Mouse (Mus musculus) monocyte, adult 2 months (primary cell): Measurements from ENCODE around the gene Nnat.

Source experiments
- DNase-seq, 2 experiments: peaks; one replicate each; pipeline ENCODE4 v3.0.0; 2022; ENCODE audit warnings: low spot score in 2 of 2, low read depth in 1 of 2

Gene Nnat

DNA sequence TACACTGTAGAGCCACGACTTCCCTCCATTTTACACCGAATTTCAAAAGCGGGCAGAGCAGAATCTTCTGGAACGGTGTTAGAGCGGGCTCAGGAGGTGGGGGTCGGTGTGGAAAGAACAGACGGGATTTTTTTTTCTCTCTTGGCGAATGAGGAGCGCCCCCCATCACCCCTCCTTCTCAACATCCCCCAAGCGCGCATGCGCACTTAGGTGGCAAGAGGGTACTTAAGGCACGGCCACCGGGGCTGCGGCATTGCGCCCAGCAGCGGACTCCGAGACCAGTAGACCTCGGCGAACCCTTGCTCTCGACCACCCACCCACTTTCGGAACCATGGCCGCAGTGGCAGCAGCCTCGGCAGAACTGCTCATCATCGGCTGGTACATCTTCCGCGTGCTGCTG, at the start of gene Nnat:
Gene Nnat, plus strand, starts transcription at position 221 of the 400 bp plus-strand sequence.
- no peak for DNase-seq

DNA sequence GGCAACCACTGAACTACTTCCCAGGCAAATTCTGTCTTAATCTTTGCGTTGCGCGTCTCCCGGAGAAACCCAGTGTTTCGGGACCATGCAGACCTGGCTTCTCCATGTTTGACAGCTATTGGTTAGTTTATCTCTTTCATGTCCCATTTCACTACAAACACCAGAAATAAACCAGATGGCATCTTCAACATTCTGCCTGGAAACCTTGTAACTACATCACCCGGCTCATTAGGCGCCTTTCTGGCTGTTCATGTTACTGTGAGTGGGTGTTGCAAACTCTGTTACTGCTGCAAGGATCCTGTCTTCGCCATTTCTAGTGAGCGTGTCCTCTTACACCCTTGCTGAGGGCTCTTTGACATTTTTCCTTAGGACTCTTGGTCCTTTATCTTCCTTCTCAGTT, 47.0 kb upstream of the Nnat start:
- no peak for DNase-seq

DNA sequence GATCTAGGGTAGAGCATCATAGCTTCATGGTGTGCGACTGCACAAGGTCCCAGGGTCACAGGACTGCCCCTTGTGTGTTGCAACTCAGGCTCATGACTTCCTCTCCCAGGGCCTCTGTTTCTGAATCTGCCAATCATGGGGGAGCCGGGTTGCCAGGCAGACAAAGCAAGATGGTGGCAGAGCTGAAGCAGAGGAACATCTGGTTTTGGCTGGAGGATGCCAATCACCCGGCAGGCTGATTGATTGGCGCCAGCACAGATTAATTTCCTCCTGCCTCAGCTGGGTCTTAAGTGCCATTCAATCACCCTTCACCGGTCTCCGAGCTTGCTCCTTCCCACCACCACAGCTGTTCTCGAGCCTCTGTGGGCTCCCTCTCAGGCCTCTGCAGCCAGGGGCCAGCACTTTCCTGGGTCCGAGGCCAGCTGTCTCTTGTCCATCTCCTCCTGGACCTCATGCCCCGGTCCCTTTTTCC, 46.1 kb upstream of the Nnat start:
- no peak for DNase-seq

DNA sequence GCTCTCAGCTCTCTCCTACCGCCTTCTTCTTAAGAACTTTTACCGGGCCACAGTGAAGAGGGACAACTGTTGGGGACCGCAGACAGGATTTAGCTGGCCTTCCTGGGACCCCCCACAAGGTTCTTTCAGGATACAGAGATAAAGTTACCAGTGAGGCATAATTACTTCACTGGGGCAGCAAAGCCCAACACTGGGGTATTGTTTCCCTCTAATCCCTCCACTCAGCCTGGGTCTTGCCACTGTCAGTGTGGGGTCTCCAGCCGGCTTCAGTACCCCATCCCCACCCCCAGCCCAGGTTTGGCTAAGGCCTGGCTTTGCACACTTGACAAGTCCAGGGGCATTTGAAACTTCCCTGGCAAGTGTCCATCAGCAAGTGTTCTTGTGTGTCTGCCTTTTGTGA, 45.5 kb upstream of the Nnat start:
- no peak for DNase-seq

DNA sequence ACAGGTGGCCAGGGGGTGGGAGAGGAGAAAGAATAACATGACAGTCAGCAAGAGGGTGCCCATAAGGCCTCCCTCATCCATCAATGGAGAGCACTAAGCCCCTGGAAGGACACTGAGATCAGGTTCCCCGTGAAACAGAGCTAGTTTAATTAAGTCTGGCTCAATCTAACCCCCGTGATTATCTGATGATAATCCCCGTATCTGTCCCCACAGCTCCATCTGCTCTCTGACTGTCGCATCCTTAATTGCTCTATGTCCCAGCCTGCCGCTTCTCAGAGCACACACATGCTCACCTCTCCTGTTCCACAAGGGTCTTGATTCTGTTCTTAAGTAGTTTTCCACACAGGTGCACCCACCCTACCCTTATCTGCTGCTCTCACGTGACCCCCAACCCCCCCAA, 42.4 kb upstream of the Nnat start:
- no peak for DNase-seq

DNA sequence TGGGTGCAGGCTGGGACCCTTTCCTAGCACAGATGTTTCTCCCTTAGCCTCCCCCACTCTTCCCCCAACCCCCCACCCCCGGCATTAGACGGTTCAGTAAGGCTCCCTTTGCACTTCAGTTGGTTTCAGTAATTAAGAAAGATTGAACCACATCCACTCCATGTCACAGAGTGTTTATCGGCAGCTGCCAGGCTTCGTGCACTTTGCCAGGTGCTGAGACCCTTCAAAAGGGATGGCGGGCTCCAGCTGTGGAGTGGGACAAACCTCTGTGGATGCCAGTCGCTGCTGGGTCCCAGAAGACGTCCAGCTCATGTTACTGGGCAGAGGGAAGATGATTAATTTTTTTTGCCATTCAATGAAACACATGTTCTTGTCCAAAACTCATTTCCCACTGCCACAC, 41.4 kb upstream of the Nnat start:
- DNase-seq = no peak

DNA sequence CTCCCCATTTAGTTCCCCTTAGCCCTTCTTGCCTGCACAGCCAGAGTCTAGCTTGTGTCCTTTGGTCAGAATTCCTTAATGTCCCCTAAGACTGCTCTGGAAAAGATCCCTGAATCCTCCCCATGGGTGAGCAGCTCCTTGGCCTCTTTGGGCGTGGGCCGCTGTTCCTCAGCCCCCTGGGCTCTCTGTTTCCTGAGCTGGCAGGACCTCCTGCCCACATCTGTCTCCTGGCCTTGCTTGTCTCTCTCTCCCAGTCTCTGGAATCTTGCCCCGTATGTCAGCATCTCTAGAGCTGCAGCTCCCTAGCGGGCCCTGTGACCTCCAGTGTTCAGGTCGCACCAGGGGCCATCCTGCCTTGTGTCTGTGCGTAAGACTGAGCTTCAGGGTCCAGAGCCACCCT, 40.4 kb upstream of the Nnat start:
- no peak for DNase-seq

DNA sequence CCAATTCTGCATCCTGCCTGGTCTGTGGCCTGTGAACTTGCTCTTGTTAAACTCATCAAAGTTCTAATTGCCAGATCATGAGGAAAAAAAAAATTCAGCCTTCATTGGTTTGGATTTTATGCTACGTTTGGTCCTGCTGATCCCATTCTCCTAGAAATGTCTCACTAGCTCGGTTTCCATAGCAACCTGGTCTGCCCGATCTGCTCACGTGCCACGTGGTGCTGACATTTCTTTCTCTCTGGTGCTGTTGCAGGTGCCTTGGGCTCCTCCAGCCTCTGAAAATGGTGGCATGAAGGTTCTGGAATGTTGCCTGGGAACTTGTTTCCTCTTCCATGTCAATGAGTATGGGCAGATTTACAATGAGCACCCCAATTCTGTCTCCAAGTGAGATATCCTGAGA, 39.4 kb upstream of the Nnat start:
- no peak for DNase-seq

DNA sequence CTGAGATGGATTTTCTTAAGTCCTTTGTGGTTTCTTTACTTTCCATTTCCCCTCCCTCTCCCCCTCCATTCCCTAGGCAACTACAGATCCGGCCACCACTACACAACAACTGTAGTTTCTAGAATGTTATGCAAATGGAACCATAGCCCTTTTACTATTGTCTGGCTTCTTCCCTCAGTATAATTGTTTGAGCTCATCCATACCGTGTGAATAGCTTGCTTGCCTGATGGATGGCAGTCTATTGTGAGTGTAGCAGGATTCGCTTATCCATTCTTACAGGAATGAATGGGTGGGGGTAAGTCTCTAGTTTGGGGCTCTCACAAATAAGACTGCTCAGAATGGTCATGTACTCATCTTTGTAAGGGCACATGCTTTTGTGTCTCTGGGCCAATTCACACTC, 37.3 kb upstream of the Nnat start:
- DNase-seq = no peak

DNA sequence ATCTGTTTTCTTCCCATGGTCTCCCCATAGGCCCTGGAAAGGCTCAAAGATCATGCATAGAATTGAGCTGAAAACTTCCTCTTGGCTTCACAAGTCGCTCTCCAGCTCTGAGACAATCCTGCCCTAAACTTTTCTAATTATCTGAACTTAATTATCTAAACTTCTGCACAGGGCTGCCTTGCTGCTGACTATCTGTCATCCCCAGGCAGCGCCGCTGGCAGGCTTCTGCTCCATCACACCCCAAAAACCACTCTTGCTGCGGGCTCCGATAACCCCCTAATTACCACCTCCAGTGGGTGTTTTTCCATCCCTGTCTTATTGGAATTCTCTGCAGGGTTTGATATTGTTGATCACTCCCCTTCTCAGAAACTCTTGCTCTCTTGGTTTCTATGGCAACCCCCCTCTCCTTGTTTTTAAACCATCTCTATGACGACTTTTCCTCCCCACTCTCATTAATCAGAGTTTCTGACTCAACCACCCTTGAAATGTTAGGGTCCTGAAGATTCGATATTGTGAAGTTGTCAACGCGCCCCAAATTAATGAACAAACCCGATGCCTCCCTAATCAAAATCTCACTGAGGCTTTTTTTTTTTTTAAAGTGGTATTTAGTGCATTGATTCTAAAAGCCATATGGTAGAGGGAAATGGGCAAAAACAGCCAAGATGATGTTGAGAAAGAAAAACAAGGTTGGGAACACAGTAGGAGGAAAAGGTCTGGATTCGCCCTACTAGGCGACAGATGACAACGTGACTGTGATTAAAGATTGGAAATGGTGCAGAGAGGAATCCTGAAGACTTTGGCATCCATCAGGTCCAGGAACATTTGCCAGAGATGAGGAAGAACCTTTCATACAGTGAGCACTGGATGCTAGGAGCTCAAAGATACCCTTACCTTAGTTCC, 29.6 kb upstream of the Nnat start:
- DNase-seq = no peak

DNA sequence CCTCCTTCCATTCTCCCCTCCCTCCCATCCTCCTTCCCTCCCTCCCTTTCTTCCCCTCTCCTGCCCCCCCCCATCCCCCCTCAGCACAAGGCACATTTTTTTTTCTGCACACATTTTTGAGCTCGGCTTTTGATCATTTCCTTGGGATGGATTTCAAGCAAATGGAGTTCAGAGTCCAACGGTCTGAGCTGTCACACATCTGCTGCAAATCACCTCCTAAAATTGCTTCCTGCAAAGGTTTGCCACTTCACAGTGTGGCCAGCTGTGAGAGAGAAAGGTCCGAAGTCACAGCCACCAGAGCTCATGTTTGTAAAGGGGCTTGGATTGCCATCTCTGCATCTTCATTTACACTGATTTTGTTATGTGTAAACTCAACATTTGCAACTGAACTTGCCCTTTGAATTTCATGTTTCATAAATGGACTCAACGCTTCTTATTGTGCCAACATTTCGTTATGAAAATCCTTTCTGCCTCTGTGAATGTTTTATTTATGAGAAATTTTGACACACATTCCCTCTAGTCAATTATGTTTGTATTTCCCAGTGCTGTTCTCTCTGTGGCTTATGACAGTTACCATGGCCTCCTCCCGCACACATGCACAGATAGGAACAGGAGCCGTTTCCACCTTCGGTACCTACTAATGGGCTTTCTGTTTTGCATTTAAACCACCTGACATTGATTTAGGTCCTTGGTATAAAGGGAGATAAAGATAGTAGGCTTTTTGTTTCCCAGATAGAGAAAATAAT, 28.0 kb upstream of the Nnat start:
- no peak for DNase-seq

DNA sequence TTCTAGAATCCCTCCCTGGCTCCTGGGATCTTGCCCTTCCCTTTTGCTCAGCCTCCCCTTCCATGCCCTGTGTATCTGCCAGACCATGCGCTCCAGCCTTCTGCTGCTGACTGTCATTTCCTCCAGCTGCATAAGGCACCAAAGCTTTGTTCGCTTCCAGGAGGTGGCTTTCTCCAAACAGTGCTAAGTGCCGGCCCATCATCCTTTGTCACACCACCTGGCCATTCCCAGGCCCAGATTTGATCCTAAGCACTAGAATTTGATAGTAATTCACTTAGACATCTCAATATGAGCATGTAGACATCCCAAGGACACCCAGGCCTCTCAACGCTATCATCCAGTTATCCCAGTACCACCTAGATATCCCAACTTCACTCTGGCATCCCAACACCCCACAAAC, 25.7 kb upstream of the Nnat start:
- no peak for DNase-seq

DNA sequence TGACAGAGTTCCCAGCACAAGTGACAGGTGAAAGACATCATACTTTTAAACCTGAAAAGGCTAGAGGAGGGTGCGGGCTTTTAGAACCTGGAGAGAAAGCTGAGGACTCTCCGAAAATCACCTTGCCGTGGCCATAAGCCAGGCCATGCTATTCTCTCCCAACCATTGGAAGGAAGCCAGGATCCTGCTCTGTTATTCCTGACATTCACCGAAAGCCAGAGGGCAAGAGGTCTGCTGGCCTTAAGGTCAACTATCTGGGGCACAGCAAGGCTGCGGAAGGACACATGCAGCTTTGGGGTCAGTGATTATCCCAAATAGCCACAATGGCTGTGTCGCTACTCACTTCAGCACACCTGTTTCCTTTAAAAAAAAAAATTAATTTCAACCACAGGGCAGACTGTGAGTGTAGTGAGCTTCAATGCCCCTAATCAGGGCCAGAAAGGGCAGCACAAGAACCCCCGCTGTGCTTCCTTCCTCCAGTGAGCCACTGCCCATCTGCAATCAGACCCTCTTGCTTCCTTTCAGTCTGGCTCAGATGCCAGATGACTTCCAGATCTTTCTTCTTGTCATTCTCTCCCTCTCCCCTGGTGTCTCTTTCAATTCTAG, 23.3 kb upstream of the Nnat start:
- DNase-seq = no peak

DNA sequence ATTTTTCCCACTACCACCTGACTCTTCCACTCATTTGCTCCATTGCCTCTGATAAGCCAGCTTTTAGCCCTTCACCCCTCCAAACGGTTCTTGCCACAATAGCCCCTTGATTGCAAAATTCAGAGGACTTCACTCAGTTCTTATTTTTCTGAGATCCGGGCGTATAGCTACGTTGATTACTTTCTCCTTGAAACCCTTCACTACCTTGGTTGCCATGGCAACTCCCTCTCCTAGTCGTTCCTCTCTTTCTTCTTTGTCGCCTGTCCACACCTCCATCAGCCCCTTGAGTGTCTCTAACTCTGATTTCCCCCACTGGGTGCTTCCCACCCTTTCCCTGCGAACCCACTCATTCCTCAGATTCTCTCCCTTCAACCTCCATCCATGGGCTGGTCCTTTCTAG, 22.8 kb upstream of the Nnat start:
- DNase-seq = no peak

DNA sequence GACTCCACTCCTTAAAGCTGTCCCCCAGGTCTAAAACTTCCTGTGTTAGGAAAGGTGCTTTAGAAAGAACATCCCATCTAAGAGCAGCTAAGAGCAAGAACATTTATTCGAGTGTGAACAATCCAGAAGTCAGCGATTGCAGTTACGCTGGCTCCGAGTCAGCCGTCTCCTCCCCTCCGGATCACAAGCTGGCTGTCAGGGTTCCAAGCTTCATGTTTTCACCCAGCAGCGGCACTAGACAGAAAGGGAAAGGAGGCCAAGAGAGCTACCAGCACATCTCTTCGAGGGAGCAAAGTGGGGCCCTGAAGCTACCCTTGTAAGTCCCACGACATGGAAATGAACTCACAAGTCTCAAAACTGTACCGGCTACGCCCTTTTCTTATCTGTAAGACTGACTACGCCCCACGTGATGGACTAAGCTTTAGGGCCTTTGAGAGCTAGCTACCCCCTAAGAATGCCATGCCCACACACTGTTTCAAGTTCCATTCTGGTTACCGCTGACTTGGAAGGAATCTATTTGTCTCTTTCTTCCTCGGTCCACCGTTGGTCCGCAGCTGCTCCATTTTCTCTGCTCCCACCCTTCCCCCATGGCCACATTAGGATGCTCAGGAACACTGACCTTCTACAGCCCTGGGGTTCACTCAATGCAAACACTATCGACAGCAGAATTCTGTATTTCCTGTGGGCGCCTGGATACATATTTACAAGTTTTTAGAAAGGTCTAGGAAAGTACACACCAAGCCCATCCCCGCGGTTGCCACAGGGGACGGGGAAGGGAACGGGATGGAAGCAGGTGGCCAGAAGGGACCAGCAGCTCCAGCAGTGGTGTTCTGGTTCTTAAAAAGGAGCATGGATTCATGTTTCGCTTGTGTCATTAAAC, 19.6 kb upstream of the Nnat start:
- no peak for DNase-seq

DNA sequence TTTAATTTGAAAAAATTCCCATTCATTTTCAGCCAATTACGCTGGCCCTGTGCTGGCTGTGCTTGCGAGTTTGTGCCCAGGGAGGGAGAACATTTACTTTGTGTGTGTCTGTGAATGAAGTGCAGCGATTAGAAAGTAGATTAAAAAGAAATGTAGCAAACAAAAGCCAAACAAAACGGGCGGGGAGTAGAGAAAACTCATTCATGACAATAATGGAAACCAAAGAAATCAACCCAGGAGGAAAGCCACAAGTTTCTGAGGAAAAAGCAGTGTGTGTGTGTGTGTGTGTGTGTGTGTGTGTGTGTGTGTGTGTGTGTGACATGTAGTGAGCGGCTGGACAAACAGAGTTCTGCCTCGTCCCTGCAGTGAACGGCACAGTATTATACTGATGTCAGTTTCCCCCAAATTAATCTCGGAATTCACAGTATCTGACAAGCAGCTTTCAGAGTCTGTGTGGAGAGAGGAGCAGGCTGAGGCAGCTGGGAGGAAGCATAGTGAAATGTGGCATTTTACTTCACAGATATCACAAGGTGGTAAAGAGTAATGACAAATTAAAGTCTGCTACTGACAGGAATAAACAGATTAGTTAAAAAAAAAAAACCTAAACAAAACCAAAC, 18.8 kb upstream of the Nnat start:
- no peak for DNase-seq

DNA sequence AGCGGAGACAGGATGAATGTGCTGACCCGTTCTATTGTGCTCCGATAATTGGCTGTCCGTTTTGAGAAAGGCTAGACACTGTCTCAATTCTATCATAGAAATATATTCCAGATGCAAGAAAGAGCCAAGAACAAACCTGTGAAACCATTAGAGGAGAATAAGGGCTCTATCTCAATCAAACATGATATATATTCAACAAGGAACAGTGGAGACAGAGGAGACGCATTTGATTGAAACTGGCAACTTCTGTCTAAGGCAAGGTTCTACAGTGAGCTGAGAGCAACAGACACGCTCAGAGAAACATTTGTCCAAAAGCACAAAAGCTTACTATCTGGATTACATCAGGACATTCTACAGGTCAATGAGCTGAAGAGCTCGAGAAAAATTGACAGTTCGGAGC, 18.2 kb upstream of the Nnat start:
- no peak for DNase-seq

DNA sequence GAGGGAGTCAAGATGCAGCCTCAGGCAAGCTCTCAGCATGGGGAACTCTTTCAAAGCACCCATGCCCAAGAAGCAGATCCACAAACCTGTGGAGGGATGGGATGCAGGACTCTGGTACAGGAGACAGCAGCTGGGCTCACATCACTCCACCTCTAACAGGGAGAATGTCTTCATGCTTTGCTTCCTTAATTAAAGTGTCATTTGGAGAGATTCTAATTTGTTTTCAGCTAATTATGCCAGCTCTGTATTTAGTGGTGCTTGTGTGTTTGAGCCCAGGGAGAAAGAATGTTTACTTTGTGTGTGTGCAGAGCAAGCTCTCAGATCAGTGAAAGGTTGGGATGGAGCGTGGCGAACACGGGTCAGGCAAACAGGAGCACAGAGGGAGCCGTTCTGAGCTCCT, 17.5 kb upstream of the Nnat start:
- no peak for DNase-seq

DNA sequence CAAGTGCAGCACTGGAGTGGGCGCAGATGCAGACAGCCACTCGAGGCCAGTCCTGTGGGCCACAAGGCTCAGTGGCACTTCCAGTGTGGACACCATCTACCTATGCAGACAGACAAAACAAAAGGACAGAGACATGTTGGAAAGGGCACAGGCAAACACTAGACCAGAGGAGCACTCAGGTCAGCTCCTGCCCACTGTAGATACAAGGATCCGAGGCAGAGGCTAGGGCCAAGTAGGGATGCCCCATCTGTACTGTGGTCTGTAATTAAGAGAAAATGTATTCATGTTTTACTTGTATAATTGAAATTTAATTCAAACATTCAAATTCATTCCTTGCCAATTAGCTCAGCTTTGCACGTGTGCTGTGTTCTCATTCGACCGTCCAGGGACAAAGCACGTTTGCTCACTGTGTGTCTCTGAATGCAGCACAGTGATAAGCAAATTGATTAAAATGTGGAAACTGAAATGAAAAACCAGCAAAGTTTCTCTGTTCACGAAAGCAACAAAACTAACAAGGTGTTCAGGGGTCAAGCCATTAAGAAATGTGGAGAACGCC, 15.5 kb upstream of the Nnat start:
- no peak for DNase-seq

DNA sequence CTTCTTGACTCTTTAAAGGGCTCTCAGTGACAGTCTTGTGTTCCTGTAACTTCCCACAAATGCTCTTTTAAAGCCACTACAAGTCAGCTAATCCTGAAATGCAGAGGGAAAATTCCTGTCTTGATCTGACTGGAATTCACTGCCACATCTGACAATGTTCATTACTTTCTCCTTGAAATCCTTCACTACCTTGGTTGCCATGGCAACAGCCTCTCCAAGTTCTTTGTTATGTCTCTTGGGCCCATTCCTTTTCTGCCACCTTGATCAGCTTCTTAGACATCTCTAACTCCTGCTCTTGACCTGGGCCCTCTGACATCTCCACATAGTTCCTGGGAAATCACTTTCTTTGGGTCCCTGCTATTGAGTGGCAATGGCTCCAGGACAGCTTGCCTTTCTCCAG, 13.2 kb upstream of the Nnat start:
- no peak for DNase-seq
